Mouse (Mus musculus): ENCODE measurements around the gene Dmrta2. TPM values are rescaled to one million over a fixed set of nuclear protein-coding genes. Genes with fewer than 3 reads are reported as not detected.
A peak's percentile ranks its signal among the peaks of the same experiment; 100 is the strongest.

Gene Dmrta2
- total RNA-seq (2017), result 0.27 TPM in 1 of 2 replicates, not detected in the other

- no peak for ATAC-seq (replicated peaks; ENCODE audit: low read depth, poor library complexity, severe bottlenecking)
These were observed at the start of gene Dmrta2 for GRCm38 (mm10) chr4:109977148-109978067. Gene Dmrta2, plus strand, starts transcription at chr4:109978053.

- ATAC-seq (replicated peaks; ENCODE audit: low read depth, poor library complexity, severe bottlenecking), result no peak
These were observed 48.8 kb upstream of the Dmrta2 start for GRCm38 (mm10) chr4:109929058-109929457.

- ATAC-seq (replicated peaks; ENCODE audit: low read depth, poor library complexity, severe bottlenecking), result peak; percentile 47; the same call in 1 of the 2 replicates
These were observed 47.4 kb upstream of the Dmrta2 start for GRCm38 (mm10) chr4:109930445-109930844.

GRCm38 (mm10) chr4:109930935-109931334, 46.9 kb upstream of the Dmrta2 start:
- no peak for ATAC-seq (replicated peaks; ENCODE audit: low read depth, poor library complexity, severe bottlenecking)

GRCm38 (mm10) chr4:109936557-109936956, 41.3 kb upstream of the Dmrta2 start:
- ATAC-seq (replicated peaks; ENCODE audit: low read depth, poor library complexity, severe bottlenecking), result peak; percentile 62; the same call in 1 of the 2 replicates

- ATAC-seq (replicated peaks; ENCODE audit: low read depth, poor library complexity, severe bottlenecking), result no peak
These were observed 38.6 kb upstream of the Dmrta2 start for GRCm38 (mm10) chr4:109939291-109939690.

- no peak for ATAC-seq (replicated peaks; ENCODE audit: low read depth, poor library complexity, severe bottlenecking)
These were observed 32.3 kb upstream of the Dmrta2 start for GRCm38 (mm10) chr4:109945554-109945953.

- ATAC-seq (replicated peaks; ENCODE audit: low read depth, poor library complexity, severe bottlenecking), result no peak
These were observed 28.5 kb upstream of the Dmrta2 start for GRCm38 (mm10) chr4:109949307-109949706.

- no peak for ATAC-seq (replicated peaks; ENCODE audit: low read depth, poor library complexity, severe bottlenecking)
These were observed 24.3 kb upstream of the Dmrta2 start for GRCm38 (mm10) chr4:109953509-109953908.

GRCm38 (mm10) chr4:109960201-109960935, 17.5 kb upstream of the Dmrta2 start:
- ATAC-seq (replicated peaks; ENCODE audit: low read depth, poor library complexity, severe bottlenecking), result no peak

- ATAC-seq (replicated peaks; ENCODE audit: low read depth, poor library complexity, severe bottlenecking), result peak; percentile 72
These were observed 14.1 kb upstream of the Dmrta2 start for GRCm38 (mm10) chr4:109963570-109964279.

GRCm38 (mm10) chr4:109969561-109969960, 8.3 kb upstream of the Dmrta2 start:
- no peak for ATAC-seq (replicated peaks; ENCODE audit: low read depth, poor library complexity, severe bottlenecking)

GRCm38 (mm10) chr4:109973991-109974654, 3.7 kb upstream of the Dmrta2 start:
- no peak for ATAC-seq (replicated peaks; ENCODE audit: low read depth, poor library complexity, severe bottlenecking)

GRCm38 (mm10) chr4:109974655-109975380, 3.0 kb upstream of the Dmrta2 start:
- ATAC-seq (replicated peaks; ENCODE audit: low read depth, poor library complexity, severe bottlenecking), result no peak

GRCm38 (mm10) chr4:109975381-109976240, 2.2 kb upstream of the Dmrta2 start:
- ATAC-seq (replicated peaks; ENCODE audit: low read depth, poor library complexity, severe bottlenecking), result no peak

GRCm38 (mm10) chr4:109976273-109977147, 1.3 kb upstream of the Dmrta2 start:
- ATAC-seq (replicated peaks; ENCODE audit: low read depth, poor library complexity, severe bottlenecking), result no peak

Measured in common myeloid progenitor, adult 5-6 weeks (primary cell).